Mouse (Mus musculus) megakaryocyte-erythroid progenitor cell, adult 5-6 weeks (primary cell): Measurements from ENCODE around the gene Anks1. TPM values are rescaled to one million over a fixed set of nuclear protein-coding genes. Genes with fewer than 3 reads are reported as not detected.

ENCODE experiments used
- ATAC-seq: replicated peaks from 2 replicates; pipeline ENCODE4 v1.8.0; 2016; ENCODE audit warnings: mild to moderate bottlenecking, inconsistent platforms; ENCODE audit not compliant: severe bottlenecking, poor library complexity, low FRiP score, low TSS enrichment
- total RNA-seq, 2 experiments: library from RNA; stranded (forward) in 1 of 2; stranded (reverse) in 1 of 2; fragments of 200-1000, 215-1000 nt in 1 of 2; fragments of >200 nt in 1 of 2; fragmentation: Nextera tagmentation in 1 of 2; gene quantifications; 2 replicates each; pipeline ENCODE4 v1.2.3; 2014 to 2017

Anks1 gene
- total RNA-seq, 2 experiments from 2014 or later = 21.0 to 62.4 TPM

DNA sequence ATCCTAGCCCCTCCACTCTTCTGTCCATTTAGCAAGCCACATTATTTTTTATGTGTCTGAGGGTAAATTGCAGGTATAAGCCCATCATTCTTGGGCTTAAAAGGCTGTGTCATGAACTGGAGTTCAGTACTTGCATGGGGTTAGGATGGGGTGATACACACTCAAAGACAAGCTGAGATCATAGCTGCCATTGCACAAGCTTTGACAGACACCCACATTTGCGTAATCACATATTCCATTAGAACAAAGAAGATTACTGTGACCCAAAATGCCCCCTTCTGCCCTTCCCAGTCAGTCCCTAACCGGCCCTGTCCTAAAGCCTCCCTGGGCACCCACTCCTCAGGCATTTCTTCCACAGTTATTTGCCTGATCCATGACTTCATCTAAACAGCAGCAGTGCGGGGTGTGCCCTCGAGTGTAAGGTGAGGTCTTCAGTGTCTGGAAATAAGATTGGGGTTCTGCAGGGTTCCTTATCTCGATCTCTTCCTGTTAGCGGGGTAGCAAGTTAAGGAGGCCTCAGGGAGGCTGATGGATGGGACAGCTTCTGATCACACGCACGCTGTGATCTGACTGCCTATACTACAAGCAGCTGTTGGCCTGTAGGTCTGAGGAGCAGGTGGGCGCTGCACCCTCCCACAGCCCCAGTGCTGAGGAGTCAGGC, 122.3 kb downstream of the Anks1 start:
- ATAC-seq = peak; percentile 62

DNA sequence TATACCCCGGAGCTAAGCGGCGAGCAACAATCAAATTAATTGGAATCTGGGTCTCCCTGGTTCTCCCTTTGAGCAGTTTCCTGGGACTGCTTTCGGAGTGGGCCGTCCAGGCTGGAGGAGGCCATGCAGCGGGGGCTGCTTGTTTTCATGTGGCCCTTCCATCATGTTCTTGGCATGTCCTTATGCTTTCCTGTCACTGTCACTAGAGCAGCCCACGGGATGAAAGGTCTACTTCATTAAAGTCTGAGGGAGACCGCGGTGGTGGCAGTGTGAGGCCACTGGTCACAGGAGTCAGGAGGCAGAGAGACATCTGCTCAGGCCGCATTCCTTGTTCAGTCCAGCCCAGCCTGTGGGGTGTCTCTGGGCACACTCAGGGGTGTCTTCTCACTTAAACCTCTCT, 123.1 kb downstream of the Anks1 start:
- no peak for ATAC-seq

DNA sequence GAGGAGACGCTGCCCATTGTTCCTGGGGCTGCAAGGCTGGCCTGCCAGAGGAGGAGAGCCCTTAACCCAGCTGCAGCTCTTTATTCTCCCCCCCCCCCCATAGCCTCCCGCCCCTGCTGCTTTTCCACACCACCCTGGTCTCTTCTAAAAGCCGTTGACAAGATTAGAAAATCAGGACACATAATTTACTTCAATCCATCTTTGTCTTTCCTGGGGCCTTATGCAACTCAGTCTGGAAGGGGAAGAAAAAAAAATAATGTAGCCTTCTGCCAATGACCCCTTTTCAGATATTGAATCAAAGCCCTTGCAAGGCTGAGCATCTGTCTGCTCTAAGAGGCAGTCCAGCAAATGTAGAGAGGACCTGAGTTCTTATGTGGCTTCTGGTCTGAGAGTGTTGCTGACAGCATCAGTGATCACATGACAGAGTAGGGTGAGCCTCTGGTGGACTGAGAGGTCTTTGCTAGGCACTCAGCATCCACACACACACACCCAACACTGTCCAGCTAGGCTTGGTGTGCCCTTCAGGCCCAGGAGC, 124.0 kb downstream of the Anks1 start:
- no peak for ATAC-seq

DNA sequence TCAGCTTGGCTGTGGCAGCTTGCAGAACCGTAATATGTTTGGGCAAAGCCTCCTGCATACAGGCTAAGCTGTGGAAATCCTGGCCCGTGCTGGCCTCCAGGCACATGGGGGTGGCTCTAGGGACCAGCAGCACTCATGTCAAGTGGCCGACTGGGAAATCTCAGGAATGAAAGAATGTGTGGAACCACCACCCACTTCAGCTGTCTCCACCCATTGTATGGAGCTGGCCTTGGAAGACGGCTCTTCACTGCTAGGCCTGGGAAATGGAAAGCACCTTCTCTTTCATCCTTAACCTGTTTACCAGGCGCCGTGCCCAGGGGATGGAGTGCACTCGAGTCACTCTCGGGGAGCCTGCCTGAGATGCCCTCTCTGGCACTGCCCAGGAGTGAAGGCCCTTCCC, 125.9 kb downstream of the Anks1 start:
- no peak for ATAC-seq

DNA sequence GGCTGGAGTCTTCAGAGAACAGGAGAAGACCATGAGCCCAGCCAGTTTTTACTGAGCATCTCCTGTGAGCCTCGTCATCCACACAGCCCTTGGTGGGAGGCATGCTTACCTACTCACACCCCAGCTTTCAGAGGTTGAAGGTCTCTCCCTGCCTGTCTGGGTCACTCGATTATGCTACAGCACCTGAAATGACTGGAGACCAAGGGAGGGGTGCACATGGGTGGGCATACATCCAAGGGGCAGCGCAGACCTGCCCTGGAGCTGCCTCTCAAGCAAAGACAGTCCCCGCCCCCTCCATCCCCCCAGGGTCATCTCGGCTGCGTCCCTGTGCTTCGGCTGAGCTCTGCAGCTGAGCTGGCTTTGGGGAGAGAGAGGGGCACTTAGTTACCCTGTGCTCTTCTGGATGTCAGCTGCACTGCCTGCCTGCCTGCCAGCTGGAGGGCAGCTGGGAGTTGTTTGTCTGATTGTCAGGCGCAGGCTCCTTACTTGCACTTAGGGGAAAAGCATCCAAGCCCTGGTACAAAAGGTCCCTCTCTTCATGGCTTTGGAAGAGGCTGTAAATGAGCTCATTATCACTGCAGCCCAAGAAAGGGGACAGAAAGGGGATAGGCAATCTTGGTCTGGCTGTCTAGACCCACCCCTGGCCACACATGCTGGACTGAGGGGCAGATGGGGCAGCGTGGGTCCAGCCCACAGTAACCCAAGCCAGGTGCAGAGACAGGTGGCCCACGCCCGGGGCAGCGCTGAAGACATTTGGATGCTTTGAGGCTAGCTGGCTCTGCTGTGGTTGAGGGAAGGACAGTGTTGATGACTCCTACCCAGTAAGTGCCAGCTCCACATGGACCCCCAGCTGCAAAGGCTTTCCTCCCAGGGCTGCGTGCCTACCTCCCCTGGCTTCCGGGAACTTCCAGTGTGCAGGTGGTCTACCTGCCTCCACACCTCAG, 128.0 kb downstream of the Anks1 start:
- ATAC-seq = no peak

DNA sequence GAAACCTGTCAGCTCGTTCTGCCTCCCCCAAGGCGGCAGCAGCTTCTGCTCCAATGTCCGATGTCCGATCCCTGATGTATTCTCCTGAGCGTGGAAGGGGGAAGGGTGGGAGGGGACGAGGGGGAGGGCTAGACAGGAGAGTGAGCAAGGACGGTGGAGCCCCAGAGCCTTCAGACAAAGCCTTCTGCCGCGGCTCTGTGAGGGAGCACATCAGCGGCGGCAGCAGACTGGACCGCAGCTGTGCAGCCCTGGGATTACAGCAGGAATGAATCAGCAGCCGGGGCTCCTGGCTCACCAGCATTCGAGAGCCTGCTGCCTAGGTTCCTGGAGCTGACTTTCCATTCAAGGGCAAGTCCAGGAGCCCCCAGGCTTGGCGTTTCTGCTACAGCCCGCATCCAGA, 131.5 kb downstream of the Anks1 start:
- ATAC-seq = no peak

DNA sequence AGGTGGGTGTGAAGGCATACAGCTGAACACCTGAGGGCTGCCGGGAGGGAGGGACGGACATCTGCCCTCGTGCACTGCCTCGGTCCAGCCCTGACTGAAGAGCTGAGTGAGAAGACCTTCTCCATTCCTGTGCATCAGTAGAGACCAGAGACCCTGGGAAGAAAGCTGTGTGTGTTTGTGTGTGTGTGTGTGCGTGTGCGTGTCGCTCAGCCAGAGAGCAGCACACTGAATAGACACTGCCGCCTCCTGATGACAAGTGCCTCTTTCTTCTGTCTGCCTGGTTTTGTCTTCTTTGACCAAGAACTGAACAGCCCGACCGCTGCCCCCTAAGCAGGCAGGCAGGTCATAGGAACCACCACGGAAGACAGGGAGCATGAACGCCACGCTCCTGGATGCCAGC, 132.2 kb downstream of the Anks1 start:
- ATAC-seq = no peak

DNA sequence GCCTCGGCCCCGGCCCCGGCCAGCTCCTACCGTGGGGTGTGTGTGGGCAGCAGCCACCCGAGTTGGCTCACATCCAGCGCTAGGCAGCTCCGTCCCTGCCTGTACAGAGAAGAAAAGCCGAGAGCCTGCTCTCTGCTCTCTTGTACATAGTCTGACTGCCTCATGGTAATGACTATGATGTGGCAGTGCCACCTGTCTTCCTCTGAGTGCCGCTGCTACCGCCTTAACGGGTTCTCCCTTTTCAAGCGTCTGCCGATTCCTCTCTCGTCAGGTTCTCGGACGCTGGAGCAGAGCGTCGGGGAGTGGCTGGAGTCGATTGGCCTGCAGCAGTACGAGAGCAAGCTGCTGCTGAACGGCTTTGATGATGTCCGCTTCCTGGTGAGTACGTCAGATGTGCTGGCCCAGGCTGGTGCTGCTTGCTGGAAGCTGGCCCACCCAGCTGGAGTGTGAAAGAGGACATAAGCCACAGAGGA, 133.2 kb downstream of the Anks1 start:
- ATAC-seq = no peak

DNA sequence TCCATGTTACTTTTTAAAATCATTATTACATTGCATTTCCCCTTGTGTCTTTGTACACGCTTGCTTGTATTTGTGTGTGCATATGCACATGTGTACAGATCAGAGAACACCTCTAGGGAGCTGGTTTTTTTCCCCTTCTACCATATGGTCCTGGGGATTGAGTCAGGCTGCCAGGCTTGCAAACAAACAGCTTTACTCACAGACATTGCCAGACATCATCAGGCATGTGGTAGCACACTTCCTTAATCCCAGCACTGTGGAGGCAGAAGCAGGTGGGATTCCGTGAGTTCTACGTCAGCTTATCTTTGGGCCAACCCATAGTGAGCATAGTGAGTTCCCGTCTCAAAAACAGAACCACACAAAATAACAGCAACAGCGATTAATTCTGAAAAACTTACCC, 137.9 kb downstream of the Anks1 start:
- no peak for ATAC-seq

DNA sequence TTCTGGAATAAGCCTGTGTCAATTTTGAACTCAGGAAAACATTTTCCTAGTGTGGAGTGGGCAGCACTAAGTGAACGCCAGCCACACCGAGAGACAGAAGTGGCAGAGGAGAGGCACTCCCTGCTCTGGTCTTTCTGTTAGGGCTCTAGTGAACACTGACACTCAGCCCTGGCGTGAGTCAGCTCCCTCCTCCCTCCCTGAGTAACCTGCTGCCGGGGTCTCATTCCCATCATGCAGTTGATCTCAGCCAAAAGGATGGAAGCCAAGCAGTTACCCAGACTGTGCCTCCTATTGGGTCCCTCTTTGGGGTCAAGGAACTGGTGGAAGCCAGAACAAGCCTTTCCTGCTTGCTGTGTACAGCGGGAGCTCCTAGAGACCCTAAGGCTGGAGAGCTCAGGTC, 138.4 kb downstream of the Anks1 start:
- ATAC-seq = no peak

DNA sequence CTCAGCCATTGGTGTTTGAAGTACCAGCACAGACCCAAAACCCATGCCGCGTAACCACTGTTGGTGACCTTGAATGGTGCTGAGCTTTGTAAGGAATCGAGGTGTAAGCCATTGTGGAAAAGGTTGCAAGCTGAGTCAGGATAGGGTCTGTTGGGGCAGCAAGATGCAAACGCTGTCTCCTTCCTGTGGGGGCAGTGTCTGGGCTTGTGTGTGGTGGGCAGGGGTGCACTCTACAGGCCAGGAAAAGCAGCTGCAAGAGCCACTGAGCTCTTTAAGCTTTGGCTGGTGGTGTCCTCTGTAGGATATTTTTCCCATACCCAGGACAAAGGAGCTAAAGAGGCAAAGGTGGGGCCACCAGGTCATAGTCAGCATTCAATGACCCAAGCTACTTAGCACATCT, 139.3 kb downstream of the Anks1 start:
- peak; percentile 84 for ATAC-seq

DNA sequence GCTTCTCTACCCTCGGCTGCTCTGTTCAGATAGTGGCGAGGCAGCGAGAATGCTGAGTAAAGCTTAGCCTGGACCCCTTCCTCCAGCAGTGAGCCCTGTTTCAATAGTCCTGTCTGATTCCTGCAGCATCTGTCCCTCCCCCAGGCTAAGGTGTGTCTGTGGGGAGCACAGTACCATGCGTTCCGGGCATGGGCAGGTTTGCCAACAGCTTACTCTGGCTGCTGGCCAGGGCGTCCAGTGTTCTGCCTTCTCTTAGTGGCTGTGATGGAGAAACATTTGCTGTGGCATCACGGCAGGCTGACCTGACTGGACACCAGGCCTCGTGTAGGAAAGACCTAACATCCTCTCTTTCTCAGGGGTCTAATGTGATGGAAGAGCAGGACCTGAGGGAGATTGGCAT, 141.1 kb downstream of the Anks1 start:
- ATAC-seq = no peak

DNA sequence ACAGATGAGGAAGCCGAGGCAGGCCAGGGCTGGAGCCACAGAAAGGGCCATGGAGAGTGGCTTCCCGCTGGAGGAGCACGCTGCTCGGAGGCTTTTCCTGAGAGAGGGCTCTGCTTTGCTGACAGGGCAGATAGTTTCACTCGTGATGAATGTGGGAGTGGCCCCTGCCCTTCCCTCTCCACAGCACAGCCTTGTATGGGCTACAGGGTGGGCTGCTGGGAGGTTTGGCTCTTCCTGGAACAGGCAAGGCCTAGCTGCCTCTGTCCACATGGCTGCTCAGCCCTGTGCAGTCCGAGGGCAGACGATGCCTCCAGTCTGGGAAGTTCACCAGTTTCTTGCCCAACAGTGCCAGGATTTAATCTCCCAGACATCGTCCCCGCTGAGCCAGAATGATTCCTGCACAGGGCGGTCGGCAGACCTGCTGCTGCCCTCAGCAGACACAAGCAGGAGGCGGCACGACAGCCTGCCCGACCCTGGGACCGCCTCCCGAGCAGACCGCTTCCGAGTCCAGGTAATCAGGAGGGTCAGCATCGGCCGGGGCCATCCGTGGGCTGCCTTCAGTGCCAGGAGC, 143.3 kb downstream of the Anks1 start:
- no peak for ATAC-seq

DNA sequence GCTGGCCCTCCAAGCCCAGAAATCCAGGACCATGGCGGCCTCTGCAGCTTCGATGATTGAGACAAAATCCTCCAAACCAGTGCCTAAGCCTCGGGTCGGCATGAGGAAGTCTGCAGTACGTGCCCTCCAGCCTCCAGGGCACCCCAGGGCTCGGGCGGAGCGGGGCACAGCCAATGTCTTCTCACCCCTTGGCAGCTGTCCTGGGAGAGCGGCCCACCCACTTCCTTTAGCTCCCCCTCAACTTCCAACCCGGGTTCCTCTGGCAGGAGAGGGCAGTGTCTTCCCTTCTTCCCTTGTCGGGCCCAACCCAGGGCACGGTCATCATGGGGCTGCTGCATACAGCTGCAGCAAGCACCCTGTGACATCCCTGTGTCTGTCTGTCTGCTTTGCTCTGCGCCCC, 149.2 kb downstream of the Anks1 start:
- no peak for ATAC-seq

DNA sequence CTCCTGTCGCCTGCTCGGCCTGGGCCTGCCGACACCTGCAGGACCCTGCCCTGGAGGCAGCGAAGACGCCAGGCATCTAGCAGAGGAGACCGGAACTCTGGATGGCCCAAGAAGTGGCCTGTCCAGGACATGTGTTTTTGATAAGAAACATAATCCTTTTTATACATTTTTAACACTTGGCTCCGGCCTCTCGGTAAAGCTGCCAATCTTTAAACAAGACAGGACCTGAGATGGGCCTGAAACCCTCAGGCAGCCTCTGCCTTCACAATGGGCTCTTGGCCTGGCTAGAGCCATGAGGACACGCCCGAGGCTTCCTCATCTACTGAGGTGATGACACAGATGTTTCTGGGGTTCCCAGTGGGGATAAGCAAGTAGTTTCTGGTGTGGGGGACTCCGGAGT, 151.6 kb downstream of the Anks1 start:
- ATAC-seq = no peak

DNA sequence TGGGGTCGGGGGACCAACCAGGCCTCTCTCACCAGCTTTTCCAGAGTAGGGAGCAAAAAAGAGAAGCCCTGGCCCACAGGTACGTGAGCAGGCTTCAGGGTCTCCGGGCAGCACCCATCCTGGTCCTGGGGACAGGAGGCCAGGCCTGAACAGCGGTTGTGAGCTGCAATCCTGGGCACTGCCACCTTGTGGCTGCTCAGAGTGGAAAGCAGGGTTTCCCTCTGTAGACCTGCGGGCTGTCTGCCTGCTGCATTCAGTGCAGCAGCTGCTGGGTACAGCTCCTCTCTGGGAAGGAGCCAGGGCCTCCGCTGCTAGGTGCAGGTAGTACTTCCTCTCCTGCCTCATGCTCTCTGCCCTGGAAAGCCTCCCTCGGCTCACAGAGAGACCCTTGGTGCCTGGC, 152.4 kb downstream of the Anks1 start:
- 0 out of 2 replicates have a peak, but pooled peaks have one; percentile 34 for ATAC-seq

DNA sequence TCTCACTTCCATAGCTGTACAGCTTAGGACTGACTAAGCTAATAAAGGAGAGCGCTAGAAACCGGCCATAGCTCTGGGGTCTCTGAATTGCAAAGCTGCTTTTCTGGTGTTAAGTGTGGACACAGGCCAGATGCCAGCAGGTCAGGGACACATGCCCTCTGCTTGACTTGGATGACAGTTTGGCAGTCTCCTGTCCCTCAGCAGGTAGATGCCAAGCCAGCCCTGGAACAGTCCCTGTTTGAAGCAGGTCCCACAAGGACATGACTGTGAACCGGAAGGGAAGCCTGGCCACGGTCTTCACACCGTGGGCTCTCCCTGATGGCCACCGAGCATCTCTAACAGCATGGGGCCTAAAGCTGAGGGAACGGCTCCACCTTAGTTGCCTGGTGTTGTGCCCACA, 153.6 kb downstream of the Anks1 start:
- ATAC-seq = no peak

DNA sequence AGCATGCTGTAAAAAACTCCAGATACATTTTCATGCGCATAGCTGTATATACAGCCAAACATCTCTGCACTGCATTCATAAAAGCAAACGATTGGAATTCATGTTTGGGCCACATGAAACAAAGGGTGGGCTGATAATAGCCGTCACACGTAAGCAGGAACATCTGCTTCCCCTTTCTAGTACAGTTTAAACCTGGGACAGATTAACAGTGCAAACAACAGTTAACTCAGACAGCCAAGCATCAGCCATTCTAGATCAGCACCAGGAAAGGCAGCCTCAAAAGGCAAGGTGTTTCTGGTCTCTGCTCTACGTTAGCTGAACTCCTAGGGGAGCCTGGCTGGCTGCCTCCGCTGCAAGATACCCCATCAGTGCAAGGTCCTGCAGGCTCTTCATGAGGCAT, 154.1 kb downstream of the Anks1 start:
- no peak for ATAC-seq

DNA sequence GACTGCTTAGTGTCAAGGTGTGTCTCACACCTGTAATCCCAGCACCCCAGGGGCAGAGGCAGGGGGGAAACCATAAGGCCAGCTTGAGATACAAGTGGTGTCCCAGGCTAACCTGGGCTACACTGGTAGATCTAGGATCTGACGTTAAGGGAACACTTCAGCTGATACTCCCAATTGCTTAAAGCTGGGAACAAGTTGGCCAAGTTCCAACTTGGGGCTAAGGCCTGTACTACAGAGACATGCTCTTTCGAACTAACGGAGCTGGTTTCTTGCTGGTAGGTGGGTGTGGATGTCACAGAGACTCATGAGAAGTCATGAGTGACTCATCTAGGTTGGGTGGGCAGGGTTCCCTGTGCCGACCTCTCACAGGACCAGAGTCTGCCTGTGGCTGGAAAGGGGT, 158.2 kb downstream of the Anks1 start:
- ATAC-seq = no peak

DNA sequence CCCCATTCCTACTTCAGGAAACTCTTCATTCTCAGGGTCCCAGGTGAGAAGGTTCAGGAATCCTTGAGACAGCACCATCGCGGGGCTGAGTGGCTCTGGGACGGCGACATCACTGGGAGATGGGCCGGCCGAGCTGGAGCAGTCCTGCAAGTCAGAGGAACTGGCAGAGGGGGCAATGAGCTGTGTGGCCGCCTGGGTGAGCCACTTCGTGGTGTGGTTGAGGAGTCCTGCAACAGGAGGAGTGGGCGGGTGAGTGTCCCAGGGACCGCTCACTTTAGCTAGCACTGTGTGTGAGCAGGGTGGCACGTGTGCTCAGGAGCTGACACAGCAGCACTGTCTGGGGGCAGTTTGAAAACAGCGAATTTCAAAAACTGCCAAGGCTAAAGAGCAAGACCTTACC, 160.3 kb downstream of the Anks1 start:
- no peak for ATAC-seq
